Mouse (Mus musculus) CH12.LX (cell line): ENCODE data around the gene Foxred2.

Source experiments
- CTCF ChIP-seq, 2 experiments: IDR thresholded peaks in 1 of 2; conservative IDR thresholded peaks in 1 of 2; 2 replicates each; pipeline ENCODE4 v1.5.1; 2011 to 2012; ENCODE audit warnings: low read depth in 2 of 2, low read length in 2 of 2, improper control_type of control experiment in 1 of 2, inconsistent platforms in 1 of 2, mild to moderate bottlenecking in 1 of 2, moderate library complexity in 1 of 2
- EP300 ChIP-seq: IDR thresholded peaks from 2 replicates; pipeline ENCODE4 v1.6.1; 2011; ENCODE audit warnings: low read length, improper control_type of control experiment
- HCFC1 ChIP-seq: IDR thresholded peaks from 2 replicates; pipeline ENCODE4 v1.6.1; 2012; ENCODE audit warnings: low read depth, mild to moderate bottlenecking, inconsistent platforms, low read length, improper control_type of control experiment
- POLR2A ChIP-seq: IDR thresholded peaks from 2 replicates; pipeline ENCODE4 v1.6.1; 2011; ENCODE audit warnings: low read depth, mild to moderate bottlenecking, improper control_type of control experiment, low read length
- POLR2AphosphoS2 ChIP-seq: IDR thresholded peaks from 2 replicates; pipeline ENCODE4 v1.6.1; 2011; ENCODE audit warnings: low read depth, low read length, improper control_type of control experiment
- RAD21 ChIP-seq: IDR thresholded peaks from 2 replicates; pipeline ENCODE4 v1.6.1; 2011; ENCODE audit warnings: low read depth, mild to moderate bottlenecking, low read length, improper control_type of control experiment, moderate library complexity

DNA sequence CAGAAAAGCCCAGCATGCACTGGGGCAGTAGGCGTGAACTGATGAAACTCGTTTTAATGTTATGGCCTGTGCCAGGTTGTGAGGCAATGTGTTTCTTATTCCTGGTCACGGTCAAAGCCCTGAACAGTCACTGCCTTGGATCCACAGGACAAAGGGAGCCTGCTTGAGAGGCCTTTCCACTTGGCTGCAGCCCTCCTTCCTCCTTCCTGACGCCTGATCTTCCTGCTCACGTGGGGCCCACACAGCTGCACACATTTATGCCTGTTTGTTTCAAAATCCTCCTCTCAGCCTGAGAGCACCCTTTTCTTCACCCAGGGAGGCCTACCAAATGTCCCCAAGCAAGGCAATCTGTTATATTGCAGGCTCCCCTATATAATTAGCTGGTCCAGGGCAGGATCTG is 53.3 kb downstream of the Foxred2 start:
- TF ChIP-seq CTCF (conservative IDR thresholded peaks at IDR 0.05 in 1 of 2, IDR thresholded peaks at IDR 0.05 in 1 of 2; ENCODE audit: low read depth in 2 of 2, low read length in 2 of 2) = no peak
- no peak for TF ChIP-seq POLR2AphosphoS2
- TF ChIP-seq HCFC1 = no peak
- no peak for TF ChIP-seq RAD21
- no peak for TF ChIP-seq POLR2A
- TF ChIP-seq EP300 = no peak
